Mouse (Mus musculus): Measurements from ENCODE around the gene Cd244a. TPM values are rescaled to one million over a fixed set of nuclear protein-coding genes. Genes with fewer than 3 reads are reported as not detected.

Gene Cd244a
- polyA plus RNA-seq, 1 experiment, result 2.0 TPM

GRCm38 (mm10) chr1:171534557-171534956 lies 24.4 kb upstream of the Cd244a start:
- Histone ChIP-seq H3K4me1 (ENCODE audit: control insufficient read depth, insufficient read depth, insufficient read length, low read length) (no peaks in the 10 kb centered on the region; the same call in 1 of the 2 replicates), H3K4me3 (ENCODE audit: low read depth, low read length) (no peak overlapping the region), H3K27ac (ENCODE audit: insufficient read depth, low read depth, low read length) (no peak overlapping the region), H3K36me3 (ENCODE audit: control insufficient read depth, insufficient read depth, low read length) (no peaks in the 10 kb centered on the region), H3K27me3 (ENCODE audit: control insufficient read depth, insufficient read depth, low read length) (0 out of 2 replicates have a peak, but pooled peaks cover 2% of the 10 kb centered on the region)
- no peak for TF ChIP-seq POLR2A (IDR thresholded peaks at IDR 0.05; ENCODE audit: low read depth, low read length)
- TF ChIP-seq CTCF (IDR thresholded peaks at IDR 0.05; ENCODE audit: extremely low read depth, insufficient read length, insufficient replicate concordance, low read depth, low read length), result no peak

- 78% methylated on average over 1 of the region's 1 CpGs for WGBS
- no peak within 1 kb of the TSS for H3K27ac ChIP-seq (ENCODE audit: insufficient read depth, low read depth, low read length)
- H3K36me3 ChIP-seq (ENCODE audit: control insufficient read depth, insufficient read depth, low read length), result no peaks in the 10 kb centered on the region
- TF ChIP-seq CTCF (IDR thresholded peaks at IDR 0.05; ENCODE audit: extremely low read depth, insufficient read length, insufficient replicate concordance, low read depth, low read length), result no peak
- TF ChIP-seq POLR2A (IDR thresholded peaks at IDR 0.05; ENCODE audit: low read depth, low read length), result no peak
- no peaks in the 10 kb centered on the region for H3K27me3 ChIP-seq (ENCODE audit: control insufficient read depth, insufficient read depth, low read length)
- no peaks in the 10 kb centered on the region; the same call in 1 of the 2 replicates for H3K4me1 ChIP-seq (ENCODE audit: control insufficient read depth, insufficient read depth, insufficient read length, low read length)
- H3K4me3 ChIP-seq (ENCODE audit: low read depth, low read length), result no peak within 1 kb of the TSS
Observed at GRCm38 (mm10) chr1:171535194-171535593, 23.8 kb upstream of the Cd244a start, which contains the start of gene Itln1. Gene Itln1, minus strand, starts transcription at chr1:171535294.

GRCm38 (mm10) chr1:171540694-171541093 lies 18.3 kb upstream of the Cd244a start:
- Histone ChIP-seq H3K36me3 (ENCODE audit: control insufficient read depth, insufficient read depth, low read length) (no peaks in the 10 kb centered on the region), H3K4me3 (ENCODE audit: low read depth, low read length) (no peak overlapping the region), H3K27ac (ENCODE audit: insufficient read depth, low read depth, low read length) (no peak overlapping the region), H3K4me1 (ENCODE audit: control insufficient read depth, insufficient read depth, insufficient read length, low read length) (no peaks in the 10 kb centered on the region; the same call in 1 of the 2 replicates), H3K27me3 (ENCODE audit: control insufficient read depth, insufficient read depth, low read length) (no peaks in the 10 kb centered on the region)
- 82% methylated on average over 1 of the region's 1 CpGs for WGBS
- TF ChIP-seq POLR2A (IDR thresholded peaks at IDR 0.05; ENCODE audit: low read depth, low read length), result no peak
- TF ChIP-seq CTCF (IDR thresholded peaks at IDR 0.05; ENCODE audit: extremely low read depth, insufficient read length, insufficient replicate concordance, low read depth, low read length), result no peak

- Histone ChIP-seq H3K36me3 (ENCODE audit: control insufficient read depth, insufficient read depth, low read length) (no peaks in the 10 kb centered on the region), H3K27ac (ENCODE audit: insufficient read depth, low read depth, low read length) (no peak overlapping the region), H3K4me3 (ENCODE audit: low read depth, low read length) (no peak overlapping the region), H3K4me1 (ENCODE audit: control insufficient read depth, insufficient read depth, insufficient read length, low read length) (peaks cover 3% of the 10 kb centered on the region; the same call in 1 of the 2 replicates), H3K27me3 (ENCODE audit: control insufficient read depth, insufficient read depth, low read length) (no peaks in the 10 kb centered on the region)
- TF ChIP-seq CTCF (IDR thresholded peaks at IDR 0.05; ENCODE audit: extremely low read depth, insufficient read length, insufficient replicate concordance, low read depth, low read length) (no peak), POLR2A (IDR thresholded peaks at IDR 0.05; ENCODE audit: low read depth, low read length) (no peak)
- 72% methylated on average over 7 of the region's 7 CpGs for WGBS
Observed at GRCm38 (mm10) chr1:171551326-171551725, 7.7 kb upstream of the Cd244a start.

- Histone ChIP-seq H3K4me3 (ENCODE audit: low read depth, low read length) (no peak overlapping the region), H3K4me1 (ENCODE audit: control insufficient read depth, insufficient read depth, insufficient read length, low read length) (peaks cover 3% of the 10 kb centered on the region; the same call in 1 of the 2 replicates), H3K36me3 (ENCODE audit: control insufficient read depth, insufficient read depth, low read length) (no peaks in the 10 kb centered on the region), H3K27me3 (ENCODE audit: control insufficient read depth, insufficient read depth, low read length) (no peaks in the 10 kb centered on the region), H3K27ac (ENCODE audit: insufficient read depth, low read depth, low read length) (no peak overlapping the region)
- no peak for TF ChIP-seq CTCF (IDR thresholded peaks at IDR 0.05; ENCODE audit: extremely low read depth, insufficient read length, insufficient replicate concordance, low read depth, low read length)
- TF ChIP-seq POLR2A (IDR thresholded peaks at IDR 0.05; ENCODE audit: low read depth, low read length), result no peak
- 85% methylated on average over 2 of the region's 2 CpGs for WGBS
Observed at GRCm38 (mm10) chr1:171552230-171552629, 6.8 kb upstream of the Cd244a start.

- H3K4me3 ChIP-seq (ENCODE audit: low read depth, low read length), result no peak overlapping the region
- peaks cover 3% of the 10 kb centered on the region; the same call in 1 of the 2 replicates for H3K4me1 ChIP-seq (ENCODE audit: control insufficient read depth, insufficient read depth, insufficient read length, low read length)
- H3K36me3 ChIP-seq (ENCODE audit: control insufficient read depth, insufficient read depth, low read length), result no peaks in the 10 kb centered on the region
- TF ChIP-seq CTCF (IDR thresholded peaks at IDR 0.05; ENCODE audit: extremely low read depth, insufficient read length, insufficient replicate concordance, low read depth, low read length) (no peak), POLR2A (IDR thresholded peaks at IDR 0.05; ENCODE audit: low read depth, low read length) (no peak)
- WGBS, result 72% methylated on average over 11 of the region's 11 CpGs
- H3K27ac ChIP-seq (ENCODE audit: insufficient read depth, low read depth, low read length), result no peak overlapping the region
- no peaks in the 10 kb centered on the region for H3K27me3 ChIP-seq (ENCODE audit: control insufficient read depth, insufficient read depth, low read length)
Observed at GRCm38 (mm10) chr1:171553359-171554341, 5.3 kb upstream of the Cd244a start.

- TF ChIP-seq POLR2A (IDR thresholded peaks at IDR 0.05; ENCODE audit: low read depth, low read length), result no peak
- no peak for TF ChIP-seq CTCF (IDR thresholded peaks at IDR 0.05; ENCODE audit: extremely low read depth, insufficient read length, insufficient replicate concordance, low read depth, low read length)
- peaks cover 3% of the 10 kb centered on the region; the same call in 1 of the 2 replicates for H3K4me1 ChIP-seq (ENCODE audit: control insufficient read depth, insufficient read depth, insufficient read length, low read length)
Observed at GRCm38 (mm10) chr1:171556366-171556765, 2.6 kb upstream of the Cd244a start.

More at GRCm38 (mm10) chr1:171556366-171556765, 2.6 kb upstream of the Cd244a start:
- 63% methylated on average over 2 of the region's 2 CpGs for WGBS
- Histone ChIP-seq H3K27me3 (ENCODE audit: control insufficient read depth, insufficient read depth, low read length) (no peaks in the 10 kb centered on the region), H3K4me3 (ENCODE audit: low read depth, low read length) (no peak overlapping the region), H3K27ac (ENCODE audit: insufficient read depth, low read depth, low read length) (no peak overlapping the region), H3K36me3 (ENCODE audit: control insufficient read depth, insufficient read depth, low read length) (no peaks in the 10 kb centered on the region)
